Mouse (Mus musculus) adrenal gland, postnatal 10 days (tissue): ENCODE results near the gene Rpl6. TPM values are rescaled to one million over a fixed set of nuclear protein-coding genes. Genes with fewer than 3 reads are reported as not detected.
"Not testable (repeated sequence)": the region's sequence is repeated elsewhere in the genome, so short reads cannot be mapped to it uniquely, and the experiment has no call there.

Source experiments
- DNase-seq: peaks from one replicate; pipeline ENCODE4 v3.0.0; 2021; ENCODE audit warnings: mixed read lengths
- total RNA-seq, 2 experiments: library from RNA; stranded (reverse); gene quantifications; 2 replicates each; pipeline ENCODE4 v1.2.3; 2021

Rpl6 gene
- total RNA-seq, 2 experiments from 2014 or later, result 1,004 to 1,027 TPM

GRCm38 (mm10) chr5:121196764-121197163, 7.5 kb upstream of the Rpl6 start:
- DNase-seq, result no peak

DNA sequence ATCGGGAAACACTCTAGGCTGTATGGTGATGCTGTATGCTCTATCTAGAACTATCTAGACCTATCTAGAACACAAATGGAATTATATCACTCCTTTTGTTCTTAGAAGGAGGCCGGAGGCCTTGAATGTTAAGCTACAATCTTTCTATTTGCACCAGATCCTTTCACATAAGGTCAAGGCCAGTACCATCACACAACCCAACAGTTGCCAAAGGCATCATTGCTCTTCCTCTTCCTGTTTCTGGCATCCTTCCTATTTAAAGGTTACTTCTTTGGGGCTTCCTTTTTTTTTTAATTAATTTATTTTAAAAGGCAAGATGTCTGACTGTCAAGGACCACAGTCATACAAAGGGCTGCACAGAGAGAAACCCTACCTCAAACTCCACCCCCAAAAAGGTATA, 6.9 kb upstream of the Rpl6 start:
- no peak for DNase-seq

GRCm38 (mm10) chr5:121198376-121198775, 5.9 kb upstream of the Rpl6 start:
- DNase-seq, result no peak

- DNase-seq, result no peak
Measured at GRCm38 (mm10) chr5:121201739-121202138, 2.5 kb upstream of the Rpl6 start.

GRCm38 (mm10) chr5:121202467-121202866, 1.8 kb upstream of the Rpl6 start:
- DNase-seq, result no peak

GRCm38 (mm10) chr5:121205537-121206130, 1.4 kb downstream of the Rpl6 start:
- not testable (repeated sequence) for DNase-seq

GRCm38 (mm10) chr5:121206540-121206939, 2.3 kb downstream of the Rpl6 start:
- no peak for DNase-seq

DNA sequence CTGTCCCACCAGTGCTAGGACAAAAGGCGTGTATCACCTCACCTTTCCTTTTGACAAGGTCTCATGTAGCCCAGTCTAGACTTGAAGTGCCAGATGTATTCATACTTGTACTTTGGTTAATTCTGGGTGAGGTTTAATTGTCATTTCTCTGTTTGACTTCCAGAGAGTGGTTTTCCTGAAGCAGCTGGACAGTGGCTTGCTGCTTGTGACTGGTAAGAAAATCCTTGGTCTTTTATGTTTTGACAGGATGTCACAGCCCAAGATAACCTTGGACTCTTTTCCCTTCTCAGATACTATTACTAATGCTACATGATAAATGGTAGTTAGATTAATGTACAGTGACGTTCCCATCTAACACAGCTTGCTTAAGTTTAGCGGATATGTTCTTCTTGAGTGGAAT, 2.7 kb downstream of the Rpl6 start:
- DNase-seq, result no peak

DNA sequence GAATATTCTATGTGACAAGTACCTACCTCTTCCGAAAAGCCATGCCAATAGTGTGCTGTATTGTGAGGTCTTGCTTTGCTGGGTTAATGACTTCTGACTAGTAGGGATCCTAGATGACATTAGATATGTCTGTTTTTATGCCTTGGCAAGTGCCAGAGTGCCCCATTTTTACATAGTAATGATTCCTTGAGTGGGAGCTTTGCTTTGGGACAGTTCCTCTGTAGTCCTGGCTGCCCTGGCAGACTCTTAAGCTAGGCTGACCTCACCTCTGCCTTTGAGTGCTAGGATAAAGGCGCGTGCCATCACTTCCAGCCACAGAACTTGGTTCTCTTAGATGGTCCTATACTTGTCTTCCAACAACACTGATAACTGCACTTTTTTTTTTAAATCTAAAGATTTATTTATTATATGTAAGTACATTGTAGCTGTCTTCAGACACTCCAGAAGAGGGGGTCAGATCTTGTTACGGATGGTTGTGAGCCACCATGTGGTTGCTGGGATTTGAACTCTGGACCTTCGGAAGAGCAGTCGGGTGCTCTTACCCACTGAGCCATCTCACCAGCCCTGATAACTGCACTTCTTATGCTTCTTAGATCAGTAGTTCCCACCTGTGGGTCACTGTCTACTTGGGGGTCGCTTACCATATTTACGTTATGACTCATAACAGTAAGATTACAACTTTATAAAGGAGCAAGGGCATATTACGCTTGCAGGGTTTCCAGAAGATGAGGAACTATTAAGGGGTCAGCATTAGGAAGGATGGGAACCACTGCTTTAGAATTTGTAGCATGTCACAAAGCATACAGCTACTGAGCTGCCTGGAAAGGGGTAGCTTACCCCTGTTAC, 5.7 kb downstream of the Rpl6 start:
- no peak for DNase-seq

- no peak for DNase-seq
Measured at GRCm38 (mm10) chr5:121210601-121210924, 6.3 kb downstream of the Rpl6 start.

GRCm38 (mm10) chr5:121212108-121212507, 7.8 kb downstream of the Rpl6 start:
- DNase-seq, result no peak

DNA sequence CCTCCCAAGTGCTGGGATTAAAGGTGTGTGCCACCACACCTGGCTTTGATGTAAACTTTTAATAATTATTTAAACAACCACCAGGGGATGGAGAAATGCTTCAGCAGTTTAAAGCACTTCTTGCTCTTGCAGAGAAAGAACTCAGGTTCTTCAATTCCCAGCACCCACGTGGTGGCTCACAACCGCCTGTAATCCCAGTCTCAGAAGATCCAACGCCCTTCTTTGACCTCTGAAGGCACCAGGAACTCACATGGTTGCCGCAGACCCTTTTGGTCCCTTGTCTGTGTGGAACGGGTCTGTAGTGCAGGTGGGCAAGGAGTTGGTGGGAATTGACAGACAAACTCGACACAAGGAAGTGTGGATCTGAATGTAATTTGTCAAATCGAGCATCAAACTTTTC, 10.4 kb downstream of the Rpl6 start:
- no peak for DNase-seq

GRCm38 (mm10) chr5:121215380-121216125, 11.3 kb downstream of the Rpl6 start:
- peak; percentile 84 for DNase-seq

- DNase-seq, result peak; percentile 83
Measured at GRCm38 (mm10) chr5:121216126-121216446, 11.8 kb downstream of the Rpl6 start.

DNA sequence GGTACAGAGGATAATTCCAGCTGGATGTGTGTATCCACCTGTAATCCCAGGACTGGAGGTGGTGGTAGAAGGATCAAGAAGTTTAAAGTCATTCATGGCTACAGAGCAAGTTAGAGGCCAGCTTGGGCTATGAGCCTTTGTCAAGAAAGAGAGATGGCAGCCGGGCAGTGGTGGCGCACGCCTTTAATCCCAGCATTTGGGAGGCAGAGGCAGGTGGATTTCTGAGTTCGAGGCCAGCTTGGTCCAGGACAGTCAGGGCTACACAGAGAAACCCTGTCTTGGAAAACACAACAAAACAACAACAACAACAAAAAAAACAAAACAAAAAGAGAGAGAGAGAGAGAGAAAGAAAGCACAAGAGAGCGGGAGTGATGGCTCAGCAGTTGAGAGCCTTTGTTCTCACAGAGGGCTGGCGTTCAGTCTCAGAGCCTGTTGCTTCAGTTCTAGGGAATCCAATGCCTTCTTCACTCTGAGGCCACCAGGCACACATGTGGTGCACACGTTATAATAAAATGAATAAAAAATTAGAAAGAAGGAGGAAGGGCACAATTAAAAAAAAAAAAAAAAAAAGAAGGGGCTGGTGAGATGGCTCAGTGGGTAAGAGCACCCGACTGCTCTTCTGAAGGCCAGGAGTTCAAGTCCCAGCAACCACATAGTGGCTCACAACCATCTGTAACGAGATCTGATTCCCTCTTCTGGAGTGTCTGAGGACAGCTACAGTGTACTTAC, 12.5 kb downstream of the Rpl6 start:
- not testable (repeated sequence) for DNase-seq

GRCm38 (mm10) chr5:121217313-121217634, 13.0 kb downstream of the Rpl6 start:
- no peak for DNase-seq

DNA sequence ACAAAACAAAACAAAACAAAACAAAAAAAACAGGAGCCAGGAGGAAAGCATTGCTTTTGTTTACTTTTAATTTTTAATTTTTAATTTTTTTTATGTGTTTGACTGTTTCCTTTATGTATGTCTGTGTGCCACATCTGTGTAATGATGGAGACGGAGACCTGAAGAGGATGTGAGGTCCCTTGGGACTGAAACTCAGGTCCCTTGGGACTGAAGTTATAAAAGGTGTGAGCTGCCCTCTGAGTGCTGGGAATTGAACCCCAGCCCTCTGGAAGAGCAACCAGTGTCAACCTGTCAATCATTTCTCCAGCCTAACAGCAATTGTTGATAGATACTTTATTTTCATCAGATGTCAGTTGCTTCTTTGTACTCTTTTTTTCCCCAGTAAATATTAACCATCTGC, 14.9 kb downstream of the Rpl6 start:
- no peak for DNase-seq

DNA sequence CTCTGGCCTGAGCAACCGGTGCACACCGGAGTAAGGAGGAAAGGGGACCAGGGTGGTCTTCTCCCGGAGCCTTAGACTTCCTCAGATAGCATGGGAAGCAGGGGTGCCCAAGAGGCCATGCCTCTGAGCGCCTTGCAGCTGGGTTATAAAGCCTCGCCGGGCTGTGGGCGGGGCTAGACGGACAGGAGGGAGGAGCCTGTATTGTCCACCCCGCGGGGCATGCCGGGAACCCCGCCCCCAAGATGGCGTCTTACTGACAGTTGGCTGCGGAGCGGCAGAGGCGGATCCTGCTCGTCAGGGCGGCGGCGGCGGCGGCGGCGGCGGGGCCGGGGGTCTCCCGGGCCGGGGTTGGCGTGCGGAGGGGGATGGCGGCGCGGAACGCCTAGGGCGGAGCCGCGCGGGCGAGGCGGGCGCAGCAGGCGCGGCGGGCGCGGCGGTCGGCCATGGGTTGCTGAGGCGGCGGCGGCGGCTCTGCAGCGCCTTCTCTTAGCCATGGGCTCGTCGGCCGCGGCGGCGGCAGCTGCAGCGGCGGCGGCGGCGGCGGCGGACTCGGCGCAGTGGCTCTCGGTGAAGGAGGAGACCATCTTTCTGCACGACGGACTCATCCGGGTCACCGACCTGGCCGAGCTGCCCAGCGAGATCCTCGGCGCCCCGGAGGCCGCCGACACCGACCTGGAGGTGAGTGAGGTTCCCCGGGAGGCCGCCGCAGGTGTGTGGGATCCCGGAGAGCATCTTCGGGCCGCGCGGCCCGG, 15.9 kb downstream of the Rpl6 start, which contains the start of gene Hectd4:
TSS of gene Hectd4 (plus strand) at position 240 of the 752 bp plus-strand sequence.
- peak; percentile 99 for DNase-seq

- no peak for DNase-seq
Measured at GRCm38 (mm10) chr5:121220732-121221301, 16.5 kb downstream of the Rpl6 start.

GRCm38 (mm10) chr5:121221328-121221850, 17.1 kb downstream of the Rpl6 start:
- no peak for DNase-seq

DNA sequence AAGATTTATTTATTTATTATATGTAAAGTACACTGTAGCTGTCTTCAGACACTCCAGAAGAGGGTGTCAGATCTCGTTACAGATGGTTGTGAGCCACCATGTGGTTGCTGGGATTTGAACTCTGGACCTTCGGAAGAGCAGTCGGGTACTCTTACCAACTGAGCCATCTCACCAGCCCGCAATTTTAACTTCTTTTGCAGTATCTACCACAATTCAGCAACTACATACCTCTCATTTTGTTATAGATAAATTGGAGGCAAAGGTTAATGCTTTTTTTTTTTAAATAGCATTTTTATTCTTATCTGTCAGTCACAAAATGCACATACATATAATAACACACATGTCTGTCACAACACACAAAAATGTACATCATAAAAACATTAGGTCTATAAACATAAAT, 19.7 kb downstream of the Rpl6 start:
- not testable (repeated sequence) for DNase-seq
